Mouse (Mus musculus): ENCODE data around the gene Gpm6b. TPM values are rescaled to one million over a fixed set of nuclear protein-coding genes. Genes with fewer than 3 reads are reported as not detected.

The Gpm6b gene
- total RNA-seq, 2 experiments from 2014 or later, result 12.6 to 14.2 TPM

DNA sequence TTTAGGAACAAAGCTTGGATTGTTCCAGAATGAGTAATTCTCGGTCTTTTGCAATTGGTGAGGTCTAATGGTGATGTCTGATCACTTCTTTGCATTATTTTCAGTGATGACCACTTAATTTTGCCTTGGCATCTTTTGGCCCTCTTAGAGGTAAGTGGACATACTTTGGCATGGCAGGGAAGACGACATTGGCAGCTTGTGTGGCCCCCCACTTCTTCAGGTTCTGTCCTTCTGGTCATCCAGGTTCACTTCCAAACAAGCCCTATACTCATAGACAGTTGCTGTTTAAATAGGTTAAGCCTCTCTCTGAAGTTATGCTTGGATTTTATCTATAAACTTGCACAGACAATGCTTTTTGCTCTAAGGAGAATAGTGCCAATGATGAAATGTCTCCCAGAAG, 120.2 kb downstream of the Gpm6b start:
- DNase-seq, result no peak

DNA sequence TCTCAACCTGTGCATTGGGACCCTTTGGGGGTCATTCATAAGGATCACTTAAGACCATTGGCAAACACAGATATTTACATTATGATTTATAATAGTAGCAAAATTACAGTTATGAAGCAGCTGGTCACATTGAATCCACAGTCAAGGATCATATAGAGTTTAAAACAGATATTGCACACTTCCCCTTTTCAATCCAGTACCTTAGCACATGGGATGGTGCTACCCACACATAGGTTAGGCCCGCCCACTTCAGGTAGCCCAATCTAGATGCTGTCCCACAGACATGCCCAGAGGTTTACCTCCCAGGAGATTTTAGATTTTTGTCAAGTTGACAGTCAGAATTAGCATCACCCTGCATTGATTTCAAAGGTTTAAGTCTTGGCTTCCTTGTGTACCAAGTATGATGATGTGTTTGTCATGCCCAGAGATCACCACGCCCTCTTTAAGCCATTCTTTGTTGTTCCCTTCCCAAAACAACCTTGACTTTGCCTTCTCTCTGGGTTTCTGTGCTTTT, 121.3 kb downstream of the Gpm6b start:
- DNase-seq, result no peak

DNA sequence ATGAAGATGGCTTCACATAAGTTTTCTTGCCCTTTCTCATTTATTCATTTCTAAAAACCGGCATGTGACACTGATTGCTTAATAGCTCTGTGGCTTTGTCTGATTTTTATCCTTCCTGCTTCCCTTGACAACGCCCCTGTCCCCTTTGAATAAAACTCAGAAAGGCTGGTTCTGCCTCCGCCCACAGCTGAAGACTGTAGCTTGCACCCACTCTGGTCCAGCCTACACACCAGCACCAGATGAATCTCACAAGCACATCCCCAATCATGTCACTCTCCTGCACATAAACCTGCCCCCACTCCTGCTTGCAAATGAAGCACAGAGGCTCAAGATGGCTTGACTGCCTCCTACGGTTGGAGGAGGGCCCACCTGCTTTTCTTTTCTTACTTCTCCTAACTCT, 121.7 kb downstream of the Gpm6b start:
- DNase-seq, result no peak

DNA sequence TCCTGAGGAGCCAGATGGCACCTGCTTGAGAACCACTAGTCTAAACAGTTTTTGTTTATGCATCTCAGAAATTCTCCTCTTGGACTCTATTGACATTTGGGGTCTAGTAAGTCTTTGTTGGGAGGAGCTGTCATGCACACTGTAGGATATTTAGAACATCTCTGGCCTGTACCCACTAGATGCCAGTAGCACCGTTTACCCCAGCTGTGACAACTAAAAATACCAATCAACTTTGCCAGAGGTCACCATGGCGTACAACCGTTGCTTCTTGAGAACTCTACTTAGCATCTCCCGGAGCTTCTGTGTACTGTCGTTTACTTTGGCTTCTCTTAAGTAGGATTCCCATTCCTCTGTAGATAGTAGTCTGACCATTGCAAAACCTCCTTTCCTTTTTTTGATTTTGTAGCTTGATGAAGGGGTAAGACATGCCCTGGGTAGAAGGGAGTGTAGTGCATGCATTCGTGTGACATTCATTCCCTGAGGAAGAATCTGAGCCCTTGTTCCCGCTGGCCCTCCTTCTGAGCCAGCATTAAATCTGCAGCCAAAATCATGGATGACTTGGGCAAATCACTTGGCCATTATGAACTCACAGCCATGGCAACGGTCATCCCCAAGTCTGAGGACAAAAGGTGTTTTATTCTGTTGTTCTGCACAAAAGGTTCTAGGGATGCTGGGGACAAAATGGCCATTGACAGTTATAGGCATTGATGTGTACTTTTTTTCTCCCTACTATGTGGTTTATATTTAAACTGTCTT, 126.9 kb downstream of the Gpm6b start:
- DNase-seq, result no peak

DNA sequence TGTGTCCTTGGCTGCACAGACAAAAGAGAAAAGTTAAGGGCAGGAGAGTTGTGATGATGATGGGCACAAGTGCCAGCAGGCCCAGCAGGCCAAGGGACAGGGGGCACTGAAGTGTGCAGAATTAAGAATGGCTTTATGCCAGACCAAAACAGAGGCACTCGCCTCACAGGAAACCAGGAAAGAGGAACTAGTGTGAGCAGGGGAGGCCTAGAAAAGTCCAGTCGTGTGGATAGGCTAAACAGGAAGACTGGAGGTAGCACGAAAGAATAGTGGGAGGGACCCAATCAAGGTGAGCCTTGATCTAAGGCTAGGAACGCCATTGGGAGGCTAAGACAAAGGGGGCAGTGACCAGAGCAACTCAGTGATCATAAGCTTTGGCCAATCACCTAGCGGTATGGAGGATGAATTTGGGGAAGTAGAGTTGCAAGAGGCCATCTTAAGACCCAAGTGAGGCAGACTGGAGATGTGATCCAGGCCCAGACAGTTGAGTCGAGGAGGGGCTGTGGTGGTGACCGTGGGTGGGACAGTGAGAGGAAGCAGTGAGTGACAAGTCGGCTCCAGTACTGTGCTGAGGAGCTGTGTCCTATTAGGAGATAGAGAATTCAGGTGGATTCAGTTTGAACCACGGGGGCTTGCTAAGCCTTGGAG, 138.1 kb downstream of the Gpm6b start:
- no peak for DNase-seq

DNA sequence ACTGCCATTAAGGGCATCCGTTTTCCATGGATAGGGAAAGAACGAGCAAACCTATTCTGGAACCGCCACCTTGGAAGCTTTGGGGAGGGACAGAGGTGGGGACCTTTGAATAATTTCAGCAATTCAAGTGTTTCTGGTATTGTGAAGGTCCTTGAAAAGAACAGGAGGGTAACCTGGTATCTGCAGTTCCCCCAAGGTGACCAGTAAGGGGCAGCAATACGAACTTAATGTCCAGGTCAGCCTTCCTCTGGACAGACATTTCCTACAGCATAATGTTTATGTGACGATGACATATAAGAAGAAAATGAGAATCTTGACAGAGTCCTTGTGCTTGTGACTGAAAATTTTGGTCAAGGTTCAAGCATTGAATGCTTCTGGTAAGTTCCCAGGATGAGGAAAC, 139.9 kb downstream of the Gpm6b start:
- DNase-seq, result no peak

DNA sequence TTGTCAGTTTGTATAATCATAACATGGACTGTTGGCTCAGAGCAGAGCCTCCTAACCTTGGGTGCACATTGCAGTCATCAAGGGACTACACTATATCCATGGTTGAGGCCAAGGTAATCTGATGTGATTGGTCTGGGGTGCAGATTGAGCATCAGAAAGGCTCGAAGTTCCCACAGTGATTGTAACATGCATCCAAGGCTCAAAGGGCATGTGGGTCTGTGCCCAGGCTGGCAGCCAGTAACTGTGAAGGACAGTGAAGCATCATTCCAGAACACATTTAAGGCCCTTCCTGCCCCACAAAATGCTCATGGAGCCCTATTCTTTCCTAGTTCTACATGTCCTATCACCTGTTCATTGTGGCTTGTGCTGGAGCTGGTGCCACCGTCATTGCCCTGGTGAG, 144.9 kb downstream of the Gpm6b start:
- DNase-seq, result no peak

DNA sequence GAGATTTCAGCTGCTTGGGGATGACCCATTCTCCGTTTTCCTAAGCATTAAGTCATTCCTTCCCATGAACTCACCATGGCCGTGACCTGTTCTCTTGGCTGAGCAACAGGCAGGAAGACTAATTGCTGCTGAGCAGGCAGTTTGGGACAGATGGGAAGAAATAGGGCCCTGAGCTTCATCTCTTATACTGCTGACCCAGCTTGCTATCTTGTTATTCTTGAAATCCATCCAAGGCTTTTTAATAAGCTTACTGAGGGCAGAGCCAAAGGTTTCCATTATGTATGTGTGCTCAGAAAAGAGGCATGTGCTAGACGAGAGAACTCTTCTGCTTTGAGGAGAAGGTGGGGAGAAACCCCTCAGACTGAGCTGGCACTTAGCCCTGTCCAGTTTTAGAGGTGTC, 146.2 kb downstream of the Gpm6b start:
- peak; percentile 5 for DNase-seq

DNA sequence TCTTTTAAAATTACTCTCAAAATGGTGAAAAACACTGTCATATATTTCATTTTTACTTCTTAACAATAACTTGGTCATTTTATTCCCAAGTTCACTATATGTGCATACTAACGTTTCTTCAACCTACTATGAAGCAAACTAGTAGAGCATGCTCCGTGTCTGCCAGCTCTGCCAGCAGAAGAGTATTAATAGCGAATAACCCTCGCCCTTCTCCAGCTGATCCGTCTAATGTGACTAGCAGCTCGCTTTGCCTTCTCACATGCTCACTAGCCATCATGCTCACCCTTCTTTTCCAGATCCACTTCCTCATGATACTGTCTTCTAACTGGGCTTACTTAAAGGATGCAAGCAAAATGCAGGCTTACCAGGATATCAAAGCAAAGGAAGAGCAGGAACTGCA, 147.9 kb downstream of the Gpm6b start:
- no peak for DNase-seq

DNA sequence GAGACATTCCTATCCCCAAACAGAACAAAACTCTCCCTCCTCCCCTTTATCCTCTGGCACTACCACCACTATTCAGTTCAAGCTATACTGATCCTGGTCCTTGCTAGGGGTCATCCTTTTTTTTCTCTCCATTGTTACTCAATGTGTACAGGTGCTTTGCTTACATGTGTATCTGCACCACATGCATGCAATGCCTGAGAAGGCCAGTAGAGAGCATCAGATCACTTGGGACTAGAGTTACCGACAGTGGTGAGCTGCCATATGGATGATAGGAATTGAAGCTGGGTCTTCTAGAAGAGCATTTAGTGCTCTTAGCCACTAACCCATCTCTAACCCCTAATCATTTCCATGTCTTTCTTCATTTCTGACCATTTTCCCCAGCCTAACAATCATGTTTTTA, 155.0 kb downstream of the Gpm6b start:
- DNase-seq, result no peak

DNA sequence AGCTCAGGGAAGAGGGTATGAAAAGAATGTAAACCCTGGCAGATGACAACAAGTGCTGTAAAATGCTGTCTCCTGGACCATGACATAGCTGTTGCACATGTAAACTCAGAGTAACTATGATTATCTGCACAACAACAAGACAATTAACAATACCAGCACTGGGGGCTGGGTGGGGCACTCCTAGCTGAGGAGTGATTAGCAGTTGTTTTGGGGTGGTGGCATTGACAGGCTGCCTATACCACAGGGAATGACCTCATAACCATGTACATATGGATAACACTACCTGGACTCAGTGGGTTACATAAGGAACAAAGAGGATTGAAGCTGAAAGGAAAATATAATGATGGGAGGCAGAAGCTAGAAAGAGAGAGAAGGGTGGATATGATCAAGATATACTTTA, 169.2 kb downstream of the Gpm6b start:
- no peak for DNase-seq

DNA sequence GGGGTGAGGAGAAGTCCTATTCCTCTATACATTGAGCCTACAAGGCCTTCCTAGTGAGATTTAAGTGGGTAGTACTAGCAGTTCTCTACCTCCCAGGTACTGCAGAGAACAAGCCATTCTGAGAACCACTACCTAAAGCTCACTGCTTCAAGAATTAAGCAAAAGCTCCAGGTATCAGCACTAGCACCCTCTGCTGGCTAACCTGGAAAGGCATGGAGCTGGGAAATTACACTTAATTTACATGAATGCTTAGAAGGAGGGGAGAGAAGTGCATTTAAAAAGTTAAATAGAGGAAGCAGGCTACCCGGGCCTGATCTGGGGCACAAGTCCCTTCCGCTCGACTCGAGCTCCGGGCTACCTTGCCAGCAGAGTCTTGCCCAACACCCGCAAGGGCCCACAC, 177.5 kb downstream of the Gpm6b start:
- DNase-seq, result peak; percentile 8

DNA sequence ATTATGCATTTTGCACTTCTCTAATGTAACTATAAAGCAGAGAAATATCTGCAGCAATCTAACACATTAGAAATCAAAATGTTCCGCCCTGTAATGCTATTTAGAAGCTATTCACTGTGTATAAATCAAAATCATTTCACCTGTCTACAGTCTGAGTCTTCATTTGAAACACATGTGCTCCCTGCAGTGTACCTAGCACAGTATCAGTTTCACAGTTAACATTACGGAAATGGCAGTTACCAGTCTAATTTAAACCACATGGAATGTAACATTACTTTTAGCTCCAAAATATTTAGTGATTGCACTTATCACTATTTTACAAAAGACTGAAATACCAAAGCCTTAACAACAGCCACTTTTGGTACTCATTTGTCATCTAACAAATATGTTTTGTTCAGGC, 196.1 kb downstream of the Gpm6b start:
- no peak for DNase-seq

Other genes starting within 250 kb of the Gpm6b start
- gene Gemin8, start 68.5 kb upstream of the Gpm6b start, total RNA-seq (2021), result 1 to 10 TPM; 1.9 to 2.9 TPM
- 10 to 100 TPM; 19.3 to 20.6 TPM for gene Trappc2, start 201.7 kb downstream of the Gpm6b start, total RNA-seq (2021)
- gene Ofd1, start 201.8 kb downstream of the Gpm6b start, total RNA-seq (2021), result 1 to 10 TPM; 6.0 to 7.9 TPM
- 10 to 100 TPM; 20.2 to 20.4 TPM for gene Rab9, start 241.0 kb downstream of the Gpm6b start, total RNA-seq (2021)